Mouse (Mus musculus) midbrain, postnatal 0 days (tissue): ENCODE measurements around the gene Tardbp. TPM values are rescaled to one million over a fixed set of nuclear protein-coding genes. Genes with fewer than 3 reads are reported as not detected.

Source experiments
- ATAC-seq: fragments of 200-750 bp; cut with Nextera tagmentation; 2 replicates; pipeline ENCODE4 v1.8.0; 2017; ENCODE audit warnings: moderate number of reproducible peaks, mild to moderate bottlenecking, moderate TSS enrichment, moderate library complexity; ENCODE audit not compliant: low FRiP score
- DNase-seq: peaks from one replicate; pipeline ENCODE4 v3.0.0-alpha.2; 2015; ENCODE audit warnings: low spot score
- H3K27ac ChIP-seq: fragments of 300-500 bp; sonication (generic); 2 replicates; pipeline ENCODE4 v1.5.1; 2014; ENCODE audit warnings: low read depth, mild to moderate bottlenecking, low read length, mixed read lengths
- H3K27me3 ChIP-seq: fragments of 300-500 bp; sonication (generic); 2 replicates; pipeline ENCODE4 v1.6.1; 2014; ENCODE audit warnings: low read length, control low read depth, mixed read lengths; ENCODE audit not compliant: insufficient read depth
- H3K36me3 ChIP-seq: fragments of 300-500 bp; sonication (generic); 2 replicates; pipeline ENCODE4 v1.6.1; 2014; ENCODE audit warnings: low read length, control low read depth, mixed read lengths; ENCODE audit not compliant: insufficient read depth
- H3K4me1 ChIP-seq: fragments of 300-500 bp; sonication (generic); 2 replicates; pipeline ENCODE4 v1.6.1; 2014; ENCODE audit warnings: mild to moderate bottlenecking, control low read depth, antibody characterized with exemption, low read length, mixed read lengths; ENCODE audit not compliant: insufficient read depth
- H3K4me2 ChIP-seq: fragments of 300-500 bp; sonication (generic); 2 replicates; pipeline ENCODE4 v1.6.1; 2014; ENCODE audit warnings: low read depth, mild to moderate bottlenecking, low read length, mixed read lengths; ENCODE audit not compliant: poor library complexity, severe bottlenecking
- H3K4me3 ChIP-seq: fragments of 300-500 bp; sonication (generic); 2 replicates; pipeline ENCODE4 v1.5.1; 2014; ENCODE audit warnings: low read depth, mild to moderate bottlenecking, low read length, moderate library complexity
- H3K9ac ChIP-seq: fragments of 300-500 bp; sonication (generic); replicated peaks from 2 replicates; pipeline ENCODE4 v1.6.1; 2014; ENCODE audit warnings: mild to moderate bottlenecking, low read length, moderate library complexity, mixed read lengths; ENCODE audit not compliant: poor library complexity, severe bottlenecking
- H3K9me3 ChIP-seq: fragments of 300-500 bp; sonication (generic); 2 replicates; pipeline ENCODE4 v1.6.1; 2016; ENCODE audit warnings: low read length, control low read depth
- CTCF ChIP-seq: IDR thresholded peaks from 2 replicates; pipeline ENCODE4 v1.5.1; 2016; ENCODE audit warnings: antibody characterized with exemption, mild to moderate bottlenecking
- WGBS: fragments of 180-500 bp; shearing (Covaris S2); extraction: QIAGEN DNeasy Blood & Tissue Kit; methylation state at CpG from one replicate; pipeline ENCODE4 v1.1.7; 2014; 5-methylcytosine and 5-hydroxymethylcytosine counted together
- polyA plus RNA-seq: library from polyadenylated mRNA; unstranded; fragments of >200 nt; fragmentation: Nextera tagmentation; extraction: Ambion mirVana; gene quantifications from 2 replicates; pipeline ENCODE4 v1.2.1, GENCODE M21; 2015
- total RNA-seq: library from RNA; depleted of rRNA; stranded (reverse); fragments of >200 nt; gene quantifications from 2 replicates; pipeline ENCODE4 v1.2.3, GENCODE M21; 2014; rRNA removed

Gene Tardbp
- total RNA-seq (94.0 and 98.7 TPM in 2 replicates), polyA plus RNA-seq (80.7 and 94.6 TPM in 2 replicates)

DNA sequence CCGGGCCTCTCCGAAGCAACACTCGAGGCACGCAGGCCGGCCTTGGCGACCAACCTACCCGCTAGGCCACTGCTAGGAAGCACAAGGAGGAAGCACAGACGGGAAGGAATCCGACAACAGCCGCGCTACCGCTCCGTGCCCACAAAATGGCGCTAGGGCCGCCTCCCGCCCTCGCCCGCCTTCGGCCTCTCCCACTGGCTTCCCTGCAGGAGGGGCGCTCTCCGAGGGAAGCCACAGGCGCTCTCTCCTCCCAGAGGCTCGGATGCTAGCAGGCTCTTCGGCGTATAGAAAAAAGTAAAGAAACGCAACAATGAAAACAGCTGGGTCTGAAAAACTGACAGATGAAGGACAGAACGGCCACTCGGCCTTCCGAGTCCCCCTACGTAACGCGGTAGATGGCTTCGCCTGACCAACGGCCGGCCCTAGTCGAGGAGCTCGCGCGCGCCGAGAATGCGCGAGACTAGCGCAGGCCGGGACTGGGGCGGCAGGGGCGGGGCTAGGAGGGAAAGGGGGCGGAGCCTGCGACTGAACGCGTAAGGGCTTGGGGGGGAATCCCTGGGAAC, at the start of gene Tardbp:
TSS of gene Tardbp (minus strand) at position 397 of the 563 bp plus-strand sequence.
- ATAC-seq = peak; percentile 97
- DNase-seq = peak; percentile 97
- peak; percentile 17; the same call in 1 of the 2 replicates for TF ChIP-seq CTCF
- Histone ChIP-seq H3K4me1 (no peaks in the 10 kb centered on the region), H3K9ac (peak within 1 kb of the TSS; percentile 100), H3K4me3 (peak within 1 kb of the TSS; percentile 100), H3K4me2 (peak within 1 kb of the TSS; percentile 79), H3K27ac (peak within 1 kb of the TSS; percentile 98), H3K36me3 (peaks cover 14% of the 10 kb centered on the region; the same call in 1 of the 2 replicates), H3K9me3 (no peaks in the 10 kb centered on the region), H3K27me3 (no peaks in the 10 kb centered on the region)
- under 1% methylated on average over 51 of the region's 51 CpGs for WGBS

DNA sequence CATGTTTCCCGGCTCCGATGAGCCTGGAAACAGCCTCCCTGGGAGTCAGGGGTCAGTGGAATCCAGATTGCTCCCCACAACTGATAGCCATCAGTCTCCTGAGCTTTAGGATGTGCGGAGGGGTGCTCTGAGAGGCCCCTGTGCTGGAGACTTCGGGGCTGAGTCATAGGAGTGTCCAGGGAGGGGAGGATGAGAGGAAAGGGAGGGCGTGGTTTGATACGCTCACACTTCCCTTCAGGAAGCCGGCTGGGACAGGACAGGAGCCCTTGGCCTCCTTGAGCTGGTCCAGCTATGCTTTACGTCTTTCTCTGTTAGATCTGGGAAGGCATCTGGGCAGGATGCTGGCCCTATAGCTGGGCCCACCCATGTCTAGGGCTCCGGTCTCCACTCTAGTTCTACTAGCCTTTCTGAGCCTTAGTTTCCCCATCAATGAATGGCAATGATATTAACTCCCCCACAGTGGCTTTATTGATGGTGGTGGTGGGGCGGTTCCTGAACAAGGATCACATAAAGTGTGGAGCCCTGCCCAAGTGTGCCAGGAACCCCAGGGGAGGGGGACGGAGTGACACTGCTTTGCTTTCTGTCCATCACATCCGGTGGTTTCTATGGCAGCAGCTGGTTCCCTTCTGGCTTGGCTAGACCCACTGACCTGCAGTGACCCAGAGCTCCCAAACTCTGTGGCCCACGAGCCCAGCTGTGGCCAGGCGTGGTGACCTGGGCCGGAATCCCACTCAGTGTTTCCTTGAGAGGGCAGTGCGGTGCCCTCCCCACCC, 49.6 kb upstream of the Tardbp start:
- ATAC-seq = no peak
- 50% methylated on average over 16 of the region's 16 CpGs for WGBS
- H3K4me3 ChIP-seq = no peak overlapping the region
- no peak overlapping the region for H3K27ac ChIP-seq
- no peaks in the 10 kb centered on the region for H3K27me3 ChIP-seq
- no peaks in the 10 kb centered on the region for H3K36me3 ChIP-seq
- peak; percentile 35 for DNase-seq
- no peak for TF ChIP-seq CTCF
- no peak overlapping the region for H3K4me2 ChIP-seq
- no peak overlapping the region for H3K9ac ChIP-seq
- no peaks in the 10 kb centered on the region for H3K9me3 ChIP-seq
- no peaks in the 10 kb centered on the region for H3K4me1 ChIP-seq

- Histone ChIP-seq H3K4me2 (no peak overlapping the region), H3K36me3 (no peaks in the 10 kb centered on the region), H3K9me3 (no peaks in the 10 kb centered on the region), H3K4me1 (no peaks in the 10 kb centered on the region), H3K9ac (no peak overlapping the region), H3K27ac (no peak overlapping the region), H3K27me3 (no peaks in the 10 kb centered on the region), H3K4me3 (no peak overlapping the region)
- WGBS = 62% methylated on average over 7 of the region's 7 CpGs
- TF ChIP-seq CTCF = no peak
- no peak for ATAC-seq
- no peak for DNase-seq
Observed at GRCm38 (mm10) chr4:148675043-148675442, 48.2 kb upstream of the Tardbp start.

GRCm38 (mm10) chr4:148671230-148671947, 44.6 kb upstream of the Tardbp start:
- WGBS = 50% methylated on average over 16 of the region's 16 CpGs
- Histone ChIP-seq H3K4me2 (no peak overlapping the region), H3K27me3 (no peaks in the 10 kb centered on the region), H3K4me1 (no peaks in the 10 kb centered on the region), H3K36me3 (no peaks in the 10 kb centered on the region), H3K4me3 (no peak overlapping the region), H3K9ac (no peak overlapping the region), H3K27ac (no peak overlapping the region), H3K9me3 (no peaks in the 10 kb centered on the region)
- TF ChIP-seq CTCF = no peak
- ATAC-seq (no peak), DNase-seq (no peak)

- Histone ChIP-seq H3K4me1 (no peaks in the 10 kb centered on the region), H3K36me3 (no peaks in the 10 kb centered on the region), H3K4me3 (no peak overlapping the region), H3K4me2 (no peak overlapping the region), H3K27me3 (no peaks in the 10 kb centered on the region), H3K9ac (no peak overlapping the region), H3K9me3 (no peaks in the 10 kb centered on the region), H3K27ac (no peak overlapping the region)
- no peak for TF ChIP-seq CTCF
- no peak for DNase-seq
- no peak for ATAC-seq
- 86% methylated on average over 15 of the region's 15 CpGs for WGBS
Observed at GRCm38 (mm10) chr4:148667006-148667755, 40.4 kb upstream of the Tardbp start.
